Mouse (Mus musculus) brain, embryonic 14.5 days (tissue): Measurements from ENCODE around the gene Arnt.

Source experiments
- CTCF ChIP-seq: fragments of 200-500 bp; IDR thresholded peaks from 2 replicates; pipeline ENCODE4 v1.5.1; 2012; ENCODE audit warnings: inconsistent platforms, mild to moderate bottlenecking, moderate library complexity, borderline replicate concordance; ENCODE audit not compliant: insufficient read depth, insufficient read length; ENCODE audit errors: extremely low read depth
- POLR2A ChIP-seq: fragments of 200-500 bp; IDR thresholded peaks from 2 replicates; pipeline ENCODE4 v1.6.1; 2012; ENCODE audit warnings: mild to moderate bottlenecking, inconsistent platforms, borderline replicate concordance; ENCODE audit not compliant: poor library complexity, insufficient read depth, insufficient read length, severe bottlenecking; ENCODE audit errors: extremely low read depth

DNA sequence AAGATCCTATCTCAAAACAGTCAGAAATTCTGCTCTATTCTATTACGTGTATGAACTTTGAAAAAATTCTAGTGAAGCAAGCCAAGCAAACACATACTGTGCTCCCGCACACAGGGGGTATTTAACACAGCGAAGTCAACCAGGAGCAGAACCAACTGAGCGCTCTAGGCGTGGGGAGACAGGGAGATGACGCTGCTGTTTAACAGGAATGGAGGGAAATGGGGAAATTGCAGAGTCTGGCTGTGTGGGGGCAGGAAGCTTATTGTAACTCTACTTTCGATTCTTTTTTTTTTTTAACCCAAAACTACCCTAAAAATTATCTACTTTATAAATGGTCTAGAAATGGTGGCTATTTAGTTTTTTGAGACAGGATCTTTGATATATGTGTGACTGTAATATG is 84.7 kb downstream of the Arnt start:
- TF ChIP-seq CTCF, result no peak
- TF ChIP-seq POLR2A, result no peak
